Mouse (Mus musculus): ENCODE data around the gene Alg12.

The Alg12 gene

DNA sequence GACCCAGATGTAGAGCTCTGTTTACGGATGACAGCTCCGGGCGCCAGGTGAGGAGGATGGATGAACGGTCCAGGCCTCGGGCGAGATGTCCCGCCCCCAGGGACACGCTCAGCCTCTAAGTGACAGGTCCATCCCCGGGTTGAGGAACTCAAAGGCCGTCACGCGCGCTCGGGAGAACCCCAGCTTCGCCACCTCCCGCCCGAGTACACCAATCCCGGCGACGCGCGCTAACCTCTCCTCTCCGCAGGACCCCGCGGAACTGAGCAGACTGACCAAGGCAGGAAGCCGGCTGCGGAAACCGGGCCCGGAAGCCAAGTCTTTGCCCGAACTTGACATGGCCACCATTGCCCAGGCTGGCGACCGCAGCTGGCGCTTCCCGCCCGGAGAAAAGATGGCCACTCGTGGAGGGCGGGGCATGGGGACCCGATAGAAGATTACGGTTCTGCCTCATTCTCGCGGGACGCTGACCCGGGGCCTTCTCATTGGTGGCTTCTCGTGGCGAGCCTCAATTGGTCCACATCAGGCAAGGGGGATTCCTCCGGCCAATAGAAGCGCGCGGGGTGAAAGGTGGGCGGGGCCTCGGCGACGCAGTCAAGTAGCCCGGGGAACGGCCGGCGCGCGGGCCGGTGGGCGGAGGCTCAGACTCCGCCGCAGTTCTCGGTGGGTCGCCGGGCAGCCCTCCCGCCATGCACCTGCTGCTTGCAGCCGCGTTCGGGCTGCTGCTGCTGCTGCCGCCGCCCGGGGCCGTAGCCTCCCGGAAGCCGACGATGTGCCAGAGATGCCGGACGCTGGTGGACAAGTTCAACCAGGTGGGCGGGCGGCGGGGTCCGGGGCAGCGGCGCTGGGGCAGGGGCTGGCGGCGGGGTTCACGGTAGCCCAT is at the start of gene Alg12, which contains the start of gene Creld2:
Alg12 (minus strand) TSS at position 293 of the 880 bp plus-strand sequence.
Creld2 (plus strand) TSS at position 621 of the 880 bp plus-strand sequence.
- DNase-seq (ENCODE audit: low spot score), result peak; percentile 97

DNA sequence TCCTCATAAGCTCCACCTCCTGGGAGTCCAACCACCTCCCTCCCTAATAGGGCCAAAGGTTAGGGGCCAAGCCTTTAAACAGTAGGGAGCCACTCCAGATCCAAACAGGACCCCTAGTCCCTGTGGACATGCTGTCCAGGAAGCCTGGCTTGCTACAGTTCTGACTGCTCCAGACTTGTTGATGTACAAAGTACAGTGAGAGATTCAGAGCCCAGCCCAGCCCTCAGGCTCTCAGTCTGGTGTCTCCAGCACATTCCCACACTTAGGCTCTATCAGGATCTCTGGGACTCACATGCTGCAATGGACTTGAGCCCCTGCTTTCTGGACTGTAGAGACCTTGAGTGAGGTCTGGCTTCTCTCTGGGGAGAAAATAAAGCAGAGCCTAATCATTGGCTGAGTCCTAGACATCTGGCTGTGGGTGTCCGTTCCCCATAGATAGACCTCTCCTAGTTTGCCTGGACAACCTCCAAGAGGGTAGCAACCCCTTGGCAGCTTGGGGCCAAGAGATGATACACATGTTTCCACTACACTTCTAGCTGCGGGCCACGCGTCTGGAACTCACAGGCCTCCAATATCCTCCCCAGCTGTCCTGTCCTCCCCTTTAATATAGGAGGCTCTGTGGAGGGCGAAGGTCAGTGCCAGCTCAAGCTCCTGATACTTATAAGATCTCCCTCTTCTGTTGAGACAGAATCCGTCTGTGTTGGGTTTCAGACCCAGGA is 49.1 kb upstream of the Alg12 start:
- DNase-seq (ENCODE audit: low spot score), result no peak

DNA sequence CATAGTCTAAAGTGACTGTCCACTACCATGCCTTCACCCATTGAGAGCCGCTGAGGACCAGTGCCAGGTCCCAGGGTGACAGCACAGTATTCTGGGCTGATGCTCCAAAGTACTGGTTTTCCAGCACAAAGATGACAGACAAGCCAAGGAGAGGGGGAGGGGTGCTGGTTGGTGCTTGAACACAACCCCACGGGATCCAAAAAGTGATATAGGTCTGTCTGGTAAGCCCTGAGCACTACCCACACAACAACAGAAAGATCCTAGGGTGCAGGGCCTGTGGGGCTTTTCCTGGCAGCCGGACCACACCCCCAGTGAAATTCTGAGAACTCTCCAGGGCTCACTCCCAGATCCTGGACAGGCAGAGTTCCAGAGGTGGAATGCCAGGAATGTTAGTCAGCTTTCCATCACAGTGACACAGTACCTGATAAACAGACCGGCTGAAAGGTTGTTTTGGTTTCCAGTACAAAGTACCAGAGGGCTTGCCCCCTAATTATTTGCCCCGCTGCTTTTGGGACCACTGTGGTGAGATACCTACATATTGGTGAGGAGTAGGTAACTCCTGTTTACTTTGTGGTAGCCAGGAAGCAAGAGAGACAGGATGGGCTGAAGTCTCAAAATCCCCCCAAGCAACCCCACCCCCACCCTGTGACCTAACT is 48.4 kb upstream of the Alg12 start:
- no peak for DNase-seq (ENCODE audit: low spot score)

DNA sequence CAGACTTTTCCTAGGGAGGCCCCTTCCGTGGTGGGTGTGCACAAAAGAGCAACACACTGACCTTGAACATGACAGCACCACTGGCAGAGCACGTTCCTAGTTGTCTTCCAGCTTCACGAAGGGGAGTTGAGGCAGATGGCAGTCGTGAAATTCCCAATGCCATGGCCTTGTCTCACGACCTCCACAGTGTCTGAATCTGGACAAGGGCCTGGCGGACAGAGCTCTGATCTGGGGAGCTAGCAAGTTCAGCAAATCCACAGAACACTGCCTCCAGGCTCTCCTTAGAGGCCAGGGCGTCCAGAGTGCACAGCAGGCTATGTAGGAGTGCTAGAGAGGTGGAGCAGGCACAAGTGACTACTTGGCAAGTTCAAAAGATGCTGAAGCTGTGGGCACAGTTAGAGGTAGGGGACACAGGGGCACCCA is 47.8 kb upstream of the Alg12 start:
- DNase-seq (ENCODE audit: low spot score), result no peak

DNA sequence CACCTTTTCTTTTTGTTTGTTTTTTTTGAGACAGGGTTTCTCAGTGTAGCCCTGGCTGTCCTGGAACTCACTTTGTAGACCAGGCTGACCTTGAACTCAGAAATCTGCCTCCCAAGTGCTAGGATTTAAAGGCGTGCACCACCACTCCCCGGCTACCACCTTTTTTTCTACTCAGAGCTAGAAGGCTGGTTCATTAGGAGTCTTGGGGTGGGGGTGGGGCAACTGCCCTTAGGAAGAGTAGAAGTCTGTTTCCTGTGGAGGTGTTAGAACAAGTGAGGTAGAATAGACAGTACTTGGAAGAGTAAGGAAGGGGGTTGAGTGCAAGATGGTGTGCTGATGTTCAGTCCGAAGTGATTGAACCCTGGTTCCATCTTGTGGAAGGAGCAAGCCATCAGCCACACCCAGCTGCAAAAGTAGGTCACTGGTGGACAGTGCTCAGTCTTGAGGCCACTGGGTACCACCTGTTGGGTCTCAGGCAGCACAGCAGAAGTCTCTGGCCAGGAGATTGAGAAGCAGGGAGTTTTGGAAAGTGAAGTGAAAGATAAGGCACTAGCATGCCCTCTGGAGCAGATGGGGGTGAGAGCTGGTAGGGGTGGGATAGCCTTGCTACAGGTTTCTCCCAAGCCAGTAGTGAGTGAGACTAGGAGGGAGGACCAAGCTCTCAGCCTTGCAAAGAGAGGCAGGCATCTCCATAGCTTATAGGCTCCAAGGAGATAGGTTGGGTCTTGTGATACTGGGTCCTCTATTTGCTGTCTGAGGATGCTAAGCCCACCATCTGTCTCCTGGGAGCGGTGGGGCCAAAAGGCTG is 47.0 kb upstream of the Alg12 start:
- DNase-seq (ENCODE audit: low spot score), result no peak

DNA sequence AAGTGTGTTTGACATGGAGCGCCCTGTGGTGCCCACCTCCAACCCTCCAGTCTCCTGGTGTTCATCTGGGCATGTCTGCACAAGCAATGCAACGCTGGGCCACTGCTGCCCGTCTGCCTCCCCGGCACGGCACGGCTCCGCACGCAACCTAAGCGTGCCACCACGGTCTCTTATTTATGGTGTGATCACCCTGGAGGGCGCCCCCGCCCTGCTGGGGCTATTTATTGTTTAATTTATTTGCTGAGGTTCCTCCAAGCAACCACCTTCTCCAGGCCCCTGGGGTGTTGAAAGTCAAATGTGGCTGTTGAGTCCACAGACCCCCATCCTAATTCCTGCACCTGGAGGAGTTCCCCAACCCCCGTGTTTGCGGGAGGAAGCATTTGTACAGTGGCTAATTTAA is 45.9 kb upstream of the Alg12 start:
- DNase-seq (ENCODE audit: low spot score), result no peak

DNA sequence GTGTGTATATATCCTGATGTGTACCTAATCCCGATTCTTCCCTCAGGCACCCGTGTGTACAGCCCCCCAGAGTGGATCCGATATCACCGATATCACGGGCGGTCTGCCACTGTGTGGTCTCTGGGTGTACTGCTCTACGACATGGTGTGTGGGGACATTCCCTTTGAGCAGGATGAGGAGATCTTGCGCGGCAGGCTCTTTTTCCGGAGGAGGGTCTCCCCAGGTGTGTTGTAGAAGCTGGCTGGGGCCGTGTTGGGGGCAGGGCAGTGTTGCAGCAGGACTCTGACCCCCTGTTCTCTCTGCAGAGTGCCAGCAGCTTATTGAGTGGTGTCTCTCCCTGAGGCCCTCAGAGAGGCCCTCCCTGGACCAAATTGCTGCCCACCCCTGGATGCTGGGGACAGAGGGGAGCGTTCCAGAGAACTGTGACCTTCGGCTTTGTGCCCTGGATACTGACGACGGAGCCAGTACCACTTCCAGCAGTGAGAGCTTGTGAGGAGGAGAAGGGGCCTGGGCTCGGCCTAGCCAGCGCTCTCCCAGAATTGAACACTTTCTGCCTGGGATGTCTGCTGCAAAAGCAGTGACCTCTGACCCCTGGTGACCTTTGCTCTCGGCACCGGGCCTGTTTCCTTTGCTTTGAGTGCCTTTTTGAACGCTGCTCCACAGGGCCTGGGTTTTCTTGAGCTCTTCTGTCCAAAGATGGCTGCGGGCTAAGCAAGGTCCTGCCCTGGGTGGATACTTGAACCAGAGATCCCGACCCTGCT is 45.3 kb upstream of the Alg12 start:
- no peak for DNase-seq (ENCODE audit: low spot score)

DNA sequence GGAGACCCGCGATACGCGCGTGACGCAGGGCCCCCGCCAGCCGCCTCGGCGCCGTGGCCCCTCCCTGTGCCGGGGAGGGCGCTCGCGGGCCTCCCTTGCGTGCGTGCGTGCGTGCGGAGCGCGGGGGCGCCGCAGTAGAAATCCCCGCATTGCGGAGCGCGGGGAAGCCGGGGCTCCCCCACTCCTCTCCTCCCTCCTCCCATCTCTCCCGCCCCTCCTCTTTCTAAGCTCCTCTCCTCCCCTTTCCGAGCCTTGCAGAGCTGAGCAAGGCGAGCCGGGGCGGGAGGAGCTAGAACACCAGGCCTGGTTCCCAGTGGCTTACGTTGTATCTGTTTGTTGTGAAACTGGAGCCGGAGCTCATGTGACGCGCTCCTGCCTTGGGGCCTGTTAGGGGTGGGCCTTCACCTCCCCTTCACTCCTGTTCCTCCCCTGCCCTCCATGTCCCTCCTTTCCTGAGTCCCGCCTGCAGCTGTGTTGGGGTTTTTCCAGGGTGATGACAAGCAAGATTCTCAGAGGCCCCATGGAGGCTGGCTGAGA is 44.6 kb upstream of the Alg12 start:
- peak; percentile 60 for DNase-seq (ENCODE audit: low spot score)

DNA sequence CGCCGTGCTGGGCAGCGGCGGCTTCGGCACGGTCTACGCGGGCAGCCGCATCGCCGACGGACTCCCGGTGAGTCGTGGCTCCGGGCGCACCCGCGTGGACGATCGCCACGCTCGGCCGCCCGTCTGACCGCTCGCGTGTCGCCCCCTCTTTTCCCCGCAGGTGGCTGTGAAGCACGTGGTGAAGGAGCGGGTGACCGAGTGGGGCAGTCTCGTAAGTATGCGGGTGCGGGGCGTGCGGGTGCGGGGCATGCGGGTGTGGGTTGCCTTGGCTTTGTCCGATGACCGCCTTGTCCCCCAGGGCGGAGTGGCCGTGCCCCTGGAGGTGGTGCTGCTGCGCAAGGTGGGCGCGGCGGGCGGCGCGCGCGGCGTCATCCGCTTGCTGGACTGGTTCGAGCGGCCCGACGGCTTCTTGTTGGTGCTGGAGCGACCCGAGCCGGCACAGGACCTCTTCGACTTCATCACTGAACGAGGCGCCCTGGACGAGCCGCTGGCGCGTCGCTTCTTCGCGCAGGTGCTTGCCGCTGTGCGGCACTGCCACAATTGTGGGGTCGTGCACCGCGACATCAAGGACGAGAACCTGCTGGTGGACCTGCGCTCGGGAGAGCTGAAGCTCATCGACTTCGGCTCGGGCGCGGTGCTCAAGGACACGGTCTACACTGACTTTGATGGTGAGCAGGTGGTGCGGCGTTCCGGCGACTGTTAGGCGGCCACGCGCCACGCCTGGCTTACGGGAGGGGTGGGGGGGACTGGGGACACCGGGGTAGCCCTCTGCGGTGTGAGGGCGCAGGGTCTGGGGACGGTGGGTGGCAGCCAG is 44.0 kb upstream of the Alg12 start:
- no peak for DNase-seq (ENCODE audit: low spot score)

DNA sequence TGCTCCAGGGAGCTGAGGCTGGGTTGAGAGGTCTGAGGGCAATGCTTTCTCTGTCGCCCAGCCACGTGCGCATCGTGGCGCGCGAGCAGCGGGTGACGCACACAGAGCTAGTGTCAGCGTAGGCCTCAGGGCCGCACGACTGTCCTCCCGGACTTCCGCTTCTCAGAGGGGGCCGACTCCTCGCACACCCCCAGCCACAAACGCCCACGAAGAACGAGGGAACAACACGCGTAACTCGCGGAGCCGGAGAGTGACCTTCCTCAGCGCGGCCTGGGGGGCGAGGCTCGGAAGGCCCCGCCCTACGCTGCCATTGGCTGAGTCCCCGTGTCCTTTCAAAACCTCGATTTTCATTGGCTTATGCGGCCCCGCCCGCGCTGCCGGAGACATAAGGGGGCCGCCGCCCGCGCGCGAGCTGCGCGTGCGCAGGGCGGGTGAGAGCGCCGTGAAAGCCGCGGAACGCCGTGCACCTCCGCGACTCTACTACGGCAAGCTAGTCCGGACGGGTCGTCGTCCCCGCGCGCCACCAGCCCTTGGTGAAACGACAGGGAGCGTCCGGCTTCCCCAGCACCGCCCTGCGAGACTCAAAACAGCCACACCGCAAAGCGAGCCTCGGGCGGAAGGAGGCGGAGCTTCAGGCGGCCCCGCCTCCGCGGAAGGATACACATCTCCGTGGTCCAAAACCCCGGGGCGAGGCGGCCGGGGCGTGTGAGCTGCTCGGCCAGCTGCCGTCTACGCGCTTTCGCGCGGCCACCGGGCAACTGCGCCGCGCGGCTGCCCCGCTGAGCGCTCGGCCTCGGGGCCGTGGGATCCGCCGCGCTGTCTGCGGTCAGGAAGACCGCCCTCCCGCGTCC is 42.9 kb upstream of the Alg12 start, which contains the start of gene Pim3:
Pim3 (plus strand) TSS at position 415 of the 851 bp plus-strand sequence.
- peak; percentile 96 for DNase-seq (ENCODE audit: low spot score)

DNA sequence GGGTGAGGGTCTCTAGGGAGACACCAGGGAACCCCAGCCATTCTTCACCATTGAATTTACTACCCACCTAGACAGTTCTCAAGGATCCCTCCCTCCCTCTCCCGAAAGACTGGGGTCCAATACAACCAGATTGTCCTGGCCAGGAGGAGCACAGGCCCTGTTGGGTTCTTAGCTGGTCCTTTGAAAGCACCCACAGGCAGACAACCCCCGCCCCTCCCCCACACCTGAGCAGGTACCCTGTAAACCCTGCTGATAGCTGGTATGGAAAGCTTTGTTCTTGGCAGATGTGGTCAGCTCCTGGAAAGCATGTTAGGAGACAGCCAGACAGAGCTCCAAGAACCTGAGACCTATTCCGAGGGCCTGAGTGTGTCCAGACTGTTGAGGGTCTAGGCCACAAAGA is 41.7 kb upstream of the Alg12 start:
- DNase-seq (ENCODE audit: low spot score), result no peak

DNA sequence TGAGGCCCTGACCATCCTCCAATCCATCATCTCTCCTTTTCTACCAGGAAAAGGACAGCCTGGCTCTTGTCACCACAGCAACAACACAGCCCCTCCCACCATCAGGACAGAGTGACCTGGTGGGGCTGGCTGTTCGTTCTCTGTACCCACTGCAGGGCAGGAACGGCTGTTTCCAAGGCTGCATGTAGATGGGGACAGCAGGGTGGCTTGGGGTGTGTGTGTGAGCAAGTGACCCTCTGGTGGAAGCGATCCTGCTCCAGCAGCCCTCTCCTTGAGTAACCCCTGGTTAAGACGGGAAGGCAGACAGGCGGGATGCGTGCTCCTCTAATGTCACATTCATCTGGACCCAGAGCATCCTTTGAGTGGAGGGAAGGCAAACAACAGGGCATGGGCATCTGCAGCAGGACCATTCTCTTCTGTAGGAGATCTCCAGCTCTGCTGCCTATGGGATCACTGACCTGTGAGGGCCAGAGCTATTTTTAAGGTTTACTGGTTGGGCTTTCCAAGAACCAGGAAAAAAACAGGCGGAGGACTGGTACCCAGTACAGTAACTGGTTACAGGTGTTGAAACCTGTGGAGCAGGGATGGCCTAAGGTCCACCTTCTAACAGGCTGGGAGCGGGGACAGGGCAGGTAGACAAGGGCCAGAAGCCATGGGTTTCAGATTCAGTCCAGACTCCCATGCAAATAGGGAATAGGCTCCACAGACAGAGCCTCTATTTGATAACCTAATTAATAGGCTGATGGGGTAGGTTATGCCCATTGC is 40.3 kb upstream of the Alg12 start:
- no peak for DNase-seq (ENCODE audit: low spot score)

DNA sequence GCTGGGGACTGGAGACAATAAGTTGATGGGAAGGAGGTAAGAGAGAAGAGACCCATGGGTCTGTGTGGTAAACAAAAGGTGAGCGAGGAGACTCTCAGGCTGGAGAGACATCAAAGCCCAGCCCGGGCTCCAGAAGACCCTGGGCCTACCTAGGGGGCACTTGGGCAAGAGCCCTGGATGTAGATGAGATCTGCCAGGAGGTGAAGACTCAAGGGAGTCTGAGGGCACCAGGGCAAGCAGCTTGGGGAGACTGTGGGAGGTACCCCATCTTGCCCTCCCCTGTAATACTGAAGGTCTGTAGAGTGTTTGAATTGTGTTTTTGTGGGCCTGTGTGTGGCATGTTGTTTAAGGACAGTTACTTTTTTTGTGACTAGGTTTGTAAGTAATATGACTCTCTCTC is 39.6 kb upstream of the Alg12 start:
- DNase-seq (ENCODE audit: low spot score), result peak; percentile 1

DNA sequence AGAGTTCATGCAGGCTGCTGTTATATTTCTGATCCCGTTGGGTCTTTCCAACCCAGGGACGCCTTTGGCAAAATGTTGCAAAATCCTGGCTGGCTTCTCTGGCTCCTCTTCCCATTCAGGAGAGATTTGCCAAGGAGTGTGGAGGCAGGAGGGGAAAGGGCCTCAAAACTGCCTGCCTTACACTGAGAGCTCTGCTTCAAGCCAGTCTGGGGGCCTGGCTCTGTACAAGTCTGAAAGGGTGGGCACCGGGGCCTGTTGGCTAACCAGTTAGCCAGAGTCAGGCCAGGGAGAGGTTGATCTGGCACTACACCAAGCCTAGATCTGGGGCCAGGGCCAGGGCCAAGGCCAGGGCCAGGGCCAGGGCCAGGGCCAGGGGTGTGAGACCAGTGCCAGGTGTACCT is 39.0 kb upstream of the Alg12 start:
- DNase-seq (ENCODE audit: low spot score), result no peak

DNA sequence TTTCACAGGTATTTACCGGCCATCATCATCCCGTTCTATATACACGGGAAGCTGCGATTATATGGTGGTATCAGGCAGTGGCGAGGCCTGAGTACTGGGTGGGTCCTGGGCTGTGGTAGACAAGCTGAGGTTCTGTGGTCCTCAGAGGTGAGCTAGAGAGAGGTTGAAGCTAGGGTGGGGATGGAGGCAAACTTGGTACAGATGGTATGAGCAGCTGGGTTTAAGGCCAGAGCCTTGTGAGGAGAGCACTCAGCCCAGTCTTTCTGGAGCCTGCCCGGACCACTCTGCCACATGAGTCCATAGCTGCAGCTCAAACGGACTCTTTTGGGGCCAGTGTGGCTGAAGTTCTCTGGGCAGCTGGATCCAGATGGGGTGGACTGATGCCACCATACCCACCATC is 38.2 kb upstream of the Alg12 start:
- no peak for DNase-seq (ENCODE audit: low spot score)

DNA sequence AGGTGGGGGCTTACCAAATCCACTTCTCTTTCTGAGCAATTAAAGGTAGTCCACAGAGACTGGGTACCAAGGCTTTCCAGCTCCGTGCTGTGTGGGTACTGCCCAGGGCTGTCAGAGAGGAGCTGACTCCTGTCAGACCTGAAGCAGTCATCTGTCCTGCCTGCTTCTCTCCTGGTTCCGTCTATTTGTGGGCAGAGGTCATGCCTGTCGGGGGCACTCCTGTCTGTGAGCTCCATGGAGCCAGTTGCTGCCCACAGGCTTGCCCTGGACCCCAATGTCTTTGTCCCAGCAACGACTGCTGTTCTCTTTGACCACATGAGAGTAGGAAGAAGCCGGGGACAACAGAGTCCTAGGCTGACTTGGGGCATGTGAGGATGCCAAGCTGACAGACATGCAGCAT is 37.5 kb upstream of the Alg12 start:
- DNase-seq (ENCODE audit: low spot score), result no peak

DNA sequence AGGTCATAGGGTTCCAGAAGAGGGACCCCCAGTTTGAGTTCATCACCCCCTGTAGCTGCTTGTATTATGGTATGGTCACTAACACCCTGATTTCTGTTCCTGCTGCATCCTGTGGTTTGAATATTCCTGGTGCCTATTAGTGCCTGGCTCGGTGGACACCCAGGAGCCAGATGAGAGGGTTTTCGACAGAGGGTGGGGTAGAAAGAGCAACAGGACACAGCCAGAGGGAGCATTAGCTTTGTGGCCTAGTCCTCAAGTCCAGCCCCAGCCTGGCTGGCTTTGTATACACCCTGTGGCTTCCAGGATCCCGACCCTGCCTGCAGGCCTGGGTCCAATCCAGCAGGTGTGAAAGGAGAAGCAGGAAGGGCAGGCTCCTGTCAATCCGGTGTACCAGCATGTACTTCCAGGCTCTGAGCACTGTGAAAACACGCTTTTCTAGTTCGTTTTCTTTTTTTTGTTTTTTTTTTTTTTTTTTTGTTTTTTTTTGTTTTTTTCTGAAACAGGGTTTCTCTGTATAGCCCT is 36.8 kb upstream of the Alg12 start:
- no peak for DNase-seq (ENCODE audit: low spot score)

Data from ovary, postnatal 10 days (tissue).